Mouse (Mus musculus) megakaryocyte-erythroid progenitor cell, adult 5-6 weeks (primary cell): ENCODE measurements around the gene Ccdc84. TPM values are rescaled to one million over a fixed set of nuclear protein-coding genes. Genes with fewer than 3 reads are reported as not detected.
"Not testable (repeated sequence)": the region's sequence is repeated elsewhere in the genome, so short reads cannot be mapped to it uniquely, and the experiment has no call there.

ENCODE experiments used
- ATAC-seq: replicated peaks from 2 replicates; pipeline ENCODE4 v1.8.0; 2016; ENCODE audit warnings: mild to moderate bottlenecking, inconsistent platforms; ENCODE audit not compliant: severe bottlenecking, poor library complexity, low FRiP score, low TSS enrichment
- total RNA-seq, 2 experiments: library from RNA; stranded (forward) in 1 of 2; stranded (reverse) in 1 of 2; fragments of 200-1000, 215-1000 nt in 1 of 2; fragments of >200 nt in 1 of 2; fragmentation: Nextera tagmentation in 1 of 2; gene quantifications; 2 replicates each; pipeline ENCODE4 v1.2.3; 2014 to 2017

The Ccdc84 gene
- total RNA-seq, 2 experiments from 2014 or later, result 19.3 to 56.1 TPM

- ATAC-seq, result no peak
Observed at GRCm38 (mm10) chr9:44378153-44378730, 40.1 kb downstream of the Ccdc84 start.

- ATAC-seq, result not testable (repeated sequence)
Observed at GRCm38 (mm10) chr9:44377335-44377734, 41.0 kb downstream of the Ccdc84 start.

- ATAC-seq, result no peak
Observed at GRCm38 (mm10) chr9:44376141-44376540, 42.2 kb downstream of the Ccdc84 start.

GRCm38 (mm10) chr9:44373386-44373785, 45.0 kb downstream of the Ccdc84 start:
- ATAC-seq, result no peak

- ATAC-seq, result no peak
Observed at GRCm38 (mm10) chr9:44364480-44364879, 53.9 kb downstream of the Ccdc84 start.

GRCm38 (mm10) chr9:44361931-44362330, 56.4 kb downstream of the Ccdc84 start:
- not testable (repeated sequence) for ATAC-seq

GRCm38 (mm10) chr9:44361190-44361917, 57.0 kb downstream of the Ccdc84 start, which contains the start of gene Vps11:
Gene Vps11 (minus strand): TSS chr9:44361670.
- peak; percentile 93 for ATAC-seq

Other genes with a start within 250 kb of the Ccdc84 start
- 36.5 and 38.8 TPM in 2 replicates for gene Cbl, start 184.5 kb downstream of the Ccdc84 start, total RNA-seq (2014; fragmentation: Nextera tagmentation)
- 8.4 and 39.5 TPM in 2 replicates for gene Cbl, start 184.5 kb downstream of the Ccdc84 start, total RNA-seq (2017)
- gene Ccdc153, start 177.9 kb downstream of the Ccdc84 start, total RNA-seq (2014; fragmentation: Nextera tagmentation), result not detected in 2 replicates
- not detected in 2 replicates for gene Ccdc153, start 177.9 kb downstream of the Ccdc84 start, total RNA-seq (2017)
- gene Pdzd3, start 167.1 kb downstream of the Ccdc84 start, total RNA-seq (2014; fragmentation: Nextera tagmentation), result not detected in 2 replicates
- gene Pdzd3, start 167.1 kb downstream of the Ccdc84 start, total RNA-seq (2017), result not detected in 2 replicates
- gene Nlrx1, start 150.0 kb downstream of the Ccdc84 start, total RNA-seq (2014; fragmentation: Nextera tagmentation), result 1.3 and 1.8 TPM in 2 replicates
- 0.80 and 3.1 TPM in 2 replicates for gene Nlrx1, start 150.0 kb downstream of the Ccdc84 start, total RNA-seq (2017)
- gene Abcg4, start 130.0 kb downstream of the Ccdc84 start, total RNA-seq (2014; fragmentation: Nextera tagmentation), result 82.3 and 111 TPM in 2 replicates
- gene Abcg4, start 130.0 kb downstream of the Ccdc84 start, total RNA-seq (2017), result 13.4 TPM in 2 replicates
- gene Hinfp, start 112.9 kb downstream of the Ccdc84 start, total RNA-seq (2014; fragmentation: Nextera tagmentation), result 25.3 and 43.7 TPM in 2 replicates
- 11.3 and 16.2 TPM in 2 replicates for gene Hinfp, start 112.9 kb downstream of the Ccdc84 start, total RNA-seq (2017)
- 11.4 and 15.1 TPM in 2 replicates for gene C2cd2l, start 98.3 kb downstream of the Ccdc84 start, total RNA-seq (2014; fragmentation: Nextera tagmentation)
- 4.0 and 6.9 TPM in 2 replicates for gene C2cd2l, start 98.3 kb downstream of the Ccdc84 start, total RNA-seq (2017)
- gene Dpagt1, start 92.5 kb downstream of the Ccdc84 start, total RNA-seq (2014; fragmentation: Nextera tagmentation), result 31.0 and 35.5 TPM in 2 replicates
- gene Dpagt1, start 92.5 kb downstream of the Ccdc84 start, total RNA-seq (2017), result 7.9 and 10.1 TPM in 2 replicates
- gene H2afx, start 83.9 kb downstream of the Ccdc84 start, total RNA-seq (2014; fragmentation: Nextera tagmentation), result 89.4 and 90.9 TPM in 2 replicates
- gene H2afx, start 83.9 kb downstream of the Ccdc84 start, total RNA-seq (2017), result 133 and 205 TPM in 2 replicates
- 498 and 537 TPM in 2 replicates for gene Hmbs, start 74.3 kb downstream of the Ccdc84 start, total RNA-seq (2014; fragmentation: Nextera tagmentation)
- 135 and 240 TPM in 2 replicates for gene Hmbs, start 74.3 kb downstream of the Ccdc84 start, total RNA-seq (2017)
- gene Vps11, start 56.9 kb downstream of the Ccdc84 start, total RNA-seq (2014; fragmentation: Nextera tagmentation), result 16.4 and 24.5 TPM in 2 replicates
- 12.8 and 15.3 TPM in 2 replicates for gene Vps11, start 56.9 kb downstream of the Ccdc84 start, total RNA-seq (2017)
- gene Hyou1, start 39.1 kb downstream of the Ccdc84 start, total RNA-seq (2014; fragmentation: Nextera tagmentation), result 45.1 and 45.6 TPM in 2 replicates
- 56.5 and 77.5 TPM in 2 replicates for gene Hyou1, start 39.1 kb downstream of the Ccdc84 start, total RNA-seq (2017)
- 20.5 and 32.2 TPM in 2 replicates for gene Slc37a4, start 21.7 kb downstream of the Ccdc84 start, total RNA-seq (2014; fragmentation: Nextera tagmentation)
- gene Slc37a4, start 21.7 kb downstream of the Ccdc84 start, total RNA-seq (2017), result 11.4 and 43.0 TPM in 2 replicates
- 4,337 and 4,372 TPM in 2 replicates for gene Rps25, start 11.4 kb downstream of the Ccdc84 start, total RNA-seq (2014; fragmentation: Nextera tagmentation)
- gene Rps25, start 11.4 kb downstream of the Ccdc84 start, total RNA-seq (2017), result 1,747 and 2,464 TPM in 2 replicates
- 71.6 and 116 TPM in 2 replicates for gene Trappc4, start 11.0 kb downstream of the Ccdc84 start, total RNA-seq (2014; fragmentation: Nextera tagmentation)
- 28.4 and 36.8 TPM in 2 replicates for gene Trappc4, start 11.0 kb downstream of the Ccdc84 start, total RNA-seq (2017)
- not detected in 2 replicates for gene Foxr1, start 22.6 kb upstream of the Ccdc84 start, total RNA-seq (2014; fragmentation: Nextera tagmentation)
- gene Foxr1, start 22.6 kb upstream of the Ccdc84 start, total RNA-seq (2017), result not detected in 2 replicates
- gene Upk2, start 36.4 kb upstream of the Ccdc84 start, total RNA-seq (2014; fragmentation: Nextera tagmentation), result not detected in 2 replicates
- gene Upk2, start 36.4 kb upstream of the Ccdc84 start, total RNA-seq (2017), result not detected in 2 replicates
- gene Bcl9l, start 64.3 kb upstream of the Ccdc84 start, total RNA-seq (2014; fragmentation: Nextera tagmentation), result 4.8 and 5.5 TPM in 2 replicates
- gene Bcl9l, start 64.3 kb upstream of the Ccdc84 start, total RNA-seq (2017), result 0.52 and 3.7 TPM in 2 replicates
- 0.54 and 6.2 TPM in 2 replicates for gene Cxcr5, start 143.3 kb upstream of the Ccdc84 start, total RNA-seq (2014; fragmentation: Nextera tagmentation)
- gene Cxcr5, start 143.3 kb upstream of the Ccdc84 start, total RNA-seq (2017), result 0.08 and 1.8 TPM in 2 replicates
- gene Ddx6, start 186.3 kb upstream of the Ccdc84 start, total RNA-seq (2014; fragmentation: Nextera tagmentation), result 73.6 and 92.1 TPM in 2 replicates
- 76.4 and 93.3 TPM in 2 replicates for gene Ddx6, start 186.3 kb upstream of the Ccdc84 start, total RNA-seq (2017)